In the genomic region with DNA sequence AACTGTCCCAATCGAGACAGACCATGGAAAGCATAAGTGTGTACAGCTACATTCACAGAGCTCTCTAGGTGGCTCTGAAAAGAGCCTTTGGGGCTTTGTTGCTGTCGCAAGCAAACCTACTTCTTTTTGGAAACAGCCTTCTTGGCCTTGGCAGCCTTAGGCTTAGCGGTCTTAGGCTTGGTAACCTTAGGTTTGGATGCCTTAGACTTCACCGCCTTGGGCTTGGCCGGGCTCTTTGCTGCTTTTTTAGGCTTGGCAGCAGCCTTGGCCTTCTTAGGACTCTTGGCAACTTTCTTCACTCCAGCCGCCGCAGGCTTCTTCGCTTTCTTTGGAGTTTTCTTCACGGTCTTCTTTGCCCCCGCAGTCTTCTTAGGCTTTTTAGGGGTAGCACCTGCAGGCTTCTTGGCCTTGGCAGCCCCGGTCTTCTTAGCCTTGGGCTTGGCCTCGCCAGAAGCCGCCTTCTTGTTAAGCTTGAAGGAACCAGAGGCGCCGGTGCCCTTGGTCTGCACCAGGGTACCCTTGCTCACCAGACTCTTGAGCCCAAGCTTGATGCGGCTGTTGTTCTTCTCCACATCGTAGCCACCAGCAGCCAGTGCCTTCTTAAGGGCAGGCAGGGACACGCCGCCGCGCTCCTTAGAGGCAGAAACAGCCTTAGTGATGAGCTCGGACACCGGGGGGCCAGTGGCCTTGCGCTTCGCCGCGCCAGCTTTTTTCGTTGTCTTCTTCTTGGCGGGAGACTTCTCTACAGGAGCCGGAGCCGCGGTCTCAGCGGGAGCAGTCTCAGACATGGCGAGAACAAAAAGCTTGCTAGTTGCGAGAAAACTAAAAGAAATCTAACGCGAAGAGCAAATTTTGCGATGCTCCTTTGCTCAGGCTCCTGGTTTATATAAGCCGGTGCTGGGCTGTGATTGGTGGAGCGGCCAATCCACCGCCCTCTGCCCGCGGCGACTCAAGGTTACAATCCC, we compare ENCODE assay signal across 8 mouse cellular contexts. TPM values are rescaled to one million over a fixed set of nuclear protein-coding genes. Genes with fewer than 3 reads are reported as not detected.
DNase-seq lines count a peak whose midpoint lies in the region; ATAC-seq lines count a peak whose summit lies in the region.

A gene (minus strand): TSS at position 859 of the 965 bp plus-strand sequence.

- peak within 1 kb of the TSS; percentile 54 for H3K4me3 ChIP-seq in forebrain, embryonic 11.5 days (ENCODE audit: low read depth, low read length)
- H3K4me3 ChIP-seq in heart, embryonic 16.5 days (ENCODE audit: low read length) = peak within 1 kb of the TSS; percentile 70

- no peaks in the 10 kb centered on the region for H3K27me3 ChIP-seq in forebrain, embryonic 11.5 days (ENCODE audit: control insufficient read depth, insufficient read depth, low read length)
- H3K27me3 ChIP-seq in heart, embryonic 16.5 days (ENCODE audit: control insufficient read depth, insufficient read depth, low read length) = no peaks in the 10 kb centered on the region

- peak within 1 kb of the TSS; percentile 76 for H3K4me2 ChIP-seq in forebrain, embryonic 11.5 days (ENCODE audit: low read depth, low read length, severe bottlenecking)
- peak within 1 kb of the TSS; percentile 98 for H3K4me2 ChIP-seq in heart, embryonic 16.5 days (ENCODE audit: low read depth, low read length)

- H3K36me3 ChIP-seq in forebrain, embryonic 11.5 days (ENCODE audit: control insufficient read depth, insufficient read depth, low read length) = no peaks in the 10 kb centered on the region
- no peaks in the 10 kb centered on the region for H3K36me3 ChIP-seq in heart, embryonic 16.5 days (ENCODE audit: control insufficient read depth, insufficient read depth)

- H3K4me1 ChIP-seq in forebrain, embryonic 11.5 days (replicated peaks; ENCODE audit: control insufficient read depth, insufficient read depth, low read length) = 0 out of 2 replicates have a peak, but pooled peaks cover 3% of the 10 kb centered on the region
- peaks cover 24% of the 10 kb centered on the region for H3K4me1 ChIP-seq in heart, embryonic 16.5 days (ENCODE audit: control insufficient read depth, insufficient read depth, low read length)

- peak within 1 kb of the TSS; percentile 91 for H3K9ac ChIP-seq in forebrain, embryonic 11.5 days (ENCODE audit: low read length)
- H3K9ac ChIP-seq in heart, embryonic 16.5 days (ENCODE audit: low read length) = peak within 1 kb of the TSS; percentile 85

- H3K9me3 ChIP-seq in forebrain, embryonic 11.5 days (ENCODE audit: control insufficient read depth, low read length) = no peaks in the 10 kb centered on the region
- H3K9me3 ChIP-seq in heart, embryonic 16.5 days (replicated peaks; ENCODE audit: control insufficient read depth, low read length) = no peaks in the 10 kb centered on the region

- peak; percentile 91 for DNase-seq in ES-CJ7 (ENCODE audit: low read depth, low spot score)
- peak; percentile 83 for DNase-seq in c-Kit-positive CD71-positive TER-119-negative erythroid progenitor cells, embryonic 14.5 days (ENCODE audit: low read depth)
- DNase-seq in forebrain, embryonic 11.5 days (ENCODE audit: low spot score) = peak; percentile 88
- DNase-seq in layer of hippocampus, adult 8-10 months (ENCODE audit: low spot score in 2 of 2) = peak; percentile 26 to 42
- peak; percentile 58 for DNase-seq in lung, postnatal 10 days
- DNase-seq in ovary, postnatal 10 days (ENCODE audit: low spot score) = peak; percentile 60
- DNase-seq in thymus, postnatal 10 days (ENCODE audit: low spot score in 2 of 2) = peak; percentile 76 to 87

- under 1% methylated on average over 44 of the region's 44 CpGs for WGBS in forebrain, embryonic 11.5 days
- WGBS in heart, embryonic 16.5 days = under 1% methylated on average over 44 of the region's 44 CpGs

- H3K27ac ChIP-seq in forebrain, embryonic 11.5 days (ENCODE audit: low read depth, low read length) = peak within 1 kb of the TSS; percentile 99
- peak within 1 kb of the TSS; percentile 83 for H3K27ac ChIP-seq in heart, embryonic 16.5 days (ENCODE audit: low read length)

- peak; percentile 55 for ATAC-seq in forebrain, embryonic 11.5 days (replicated peaks; ENCODE audit: low FRiP score)
- ATAC-seq in heart, embryonic 16.5 days (replicated peaks; ENCODE audit: extremely low read depth, insufficient read depth, low FRiP score) = peak; percentile 29; the same call in 1 of the 2 replicates

RNA-seq across cellular contexts. Expression of the gene that starts here (rescaled TPM):
- 20.4 and 20.6 TPM in 2 replicates for polyA plus RNA-seq in forebrain, embryonic 11.5 days (2014; fragmentation: Nextera tagmentation; extraction: Ambion mirVana)
- polyA plus RNA-seq in heart, embryonic 16.5 days (2015; fragmentation: Nextera tagmentation; extraction: Ambion mirVana) = 8.6 and 9.8 TPM in 2 replicates
- 1 to 10 TPM; 3.8 to 6.5 (median 5.9) TPM for total RNA-seq in layer of hippocampus, adult 8-10 months (2022)

Comparison
In these comparisons a context has a peak if more than half of its experiments do, and no peak if none do; other contexts are left out.
1. Peak in every context shown above with its lines: DNase-seq, ATAC-seq, H3K4me3 ChIP-seq and H3K27ac ChIP-seq.
2. DNase-seq: peak in every context shown above with its lines; median percentile 91 in ES-CJ7; 88 in forebrain, embryonic 11.5 days; 83 in c-Kit-positive CD71-positive TER-119-negative erythroid progenitor cells, embryonic 14.5 days; 82 in thymus, postnatal 10 days; 60 in ovary, postnatal 10 days; 58 in lung, postnatal 10 days; 34 in layer of hippocampus, adult 8-10 months.